Mouse (Mus musculus) heart, adult 2 months (tissue): Measurements from ENCODE around the gene Fbxo34.

Source experiments
- CTCF ChIP-seq: fragments of 200-600 bp; IDR thresholded peaks from 2 replicates; pipeline ENCODE4 v1.8.1; 2022; ENCODE audit warnings: antibody characterized with exemption, mild to moderate bottlenecking, moderate library complexity
- POLR2A ChIP-seq: fragments of 200-500 bp; IDR thresholded peaks from 2 replicates; pipeline ENCODE4 v1.6.1; 2011; ENCODE audit warnings: mild to moderate bottlenecking, low read depth, low read length, control low read depth; ENCODE audit not compliant: insufficient read depth

GRCm38 (mm10) chr14:47488732-47489131 lies 38.5 kb downstream of the Fbxo34 start:
- no peak for TF ChIP-seq CTCF
- TF ChIP-seq POLR2A: no peak
